Mouse (Mus musculus) spleen, embryonic (tissue): ENCODE measurements around the gene Gm13090.

ENCODE experiments used
- CTCF ChIA-PET: fragments of 350-600 bp; sonication (Branson Sonifier 250); formaldehyde crosslinking; loops from one replicate; lab custom pipeline; 2022; lab: Charles Lee

Gene Gm13090

DNA sequence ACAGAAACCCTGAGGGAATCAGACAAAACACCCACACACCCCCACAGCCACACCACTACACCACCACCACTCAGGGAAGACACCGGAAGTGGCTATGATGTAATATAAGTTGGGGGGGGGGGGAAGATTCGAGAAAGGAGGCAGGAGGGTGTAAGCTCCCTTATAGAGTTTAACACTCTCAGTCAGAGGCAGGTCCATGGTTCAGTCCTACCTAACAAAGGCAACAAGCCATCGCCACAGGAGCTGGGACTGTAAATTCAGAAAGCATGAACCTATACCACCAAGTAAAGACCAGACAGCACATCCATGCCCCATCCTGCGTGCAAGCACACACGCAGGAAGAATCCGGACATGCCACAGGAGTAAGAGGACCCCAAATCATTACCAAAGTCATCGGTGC lies at the start of gene Gm13090:
Gene Gm13090 (plus strand): TSS at position 301 of the 400 bp plus-strand sequence.
- CTCF ChIA-PET: no interaction called here

- CTCF ChIA-PET: no interaction called here
These were observed 47.9 kb upstream of the Gm13090 start for GRCm38 (mm10) chr4:151041506-151041905.

- CTCF ChIA-PET: no interaction called here
These were observed 46.1 kb upstream of the Gm13090 start for GRCm38 (mm10) chr4:151043281-151043680.

- CTCF ChIA-PET: no interaction called here
These were observed 45.1 kb upstream of the Gm13090 start, which contains the start of gene Per3 for GRCm38 (mm10) chr4:151044037-151044943. Per3 (minus strand) TSS chr4:151044665.

GRCm38 (mm10) chr4:151044944-151045570 lies 44.3 kb upstream of the Gm13090 start:
- CTCF ChIA-PET: no interaction called here

GRCm38 (mm10) chr4:151046524-151046923 lies 42.8 kb upstream of the Gm13090 start:
- CTCF ChIA-PET: no interaction called here

- CTCF ChIA-PET: no interaction called here
These were observed 38.2 kb upstream of the Gm13090 start for GRCm38 (mm10) chr4:151051162-151051561.

DNA sequence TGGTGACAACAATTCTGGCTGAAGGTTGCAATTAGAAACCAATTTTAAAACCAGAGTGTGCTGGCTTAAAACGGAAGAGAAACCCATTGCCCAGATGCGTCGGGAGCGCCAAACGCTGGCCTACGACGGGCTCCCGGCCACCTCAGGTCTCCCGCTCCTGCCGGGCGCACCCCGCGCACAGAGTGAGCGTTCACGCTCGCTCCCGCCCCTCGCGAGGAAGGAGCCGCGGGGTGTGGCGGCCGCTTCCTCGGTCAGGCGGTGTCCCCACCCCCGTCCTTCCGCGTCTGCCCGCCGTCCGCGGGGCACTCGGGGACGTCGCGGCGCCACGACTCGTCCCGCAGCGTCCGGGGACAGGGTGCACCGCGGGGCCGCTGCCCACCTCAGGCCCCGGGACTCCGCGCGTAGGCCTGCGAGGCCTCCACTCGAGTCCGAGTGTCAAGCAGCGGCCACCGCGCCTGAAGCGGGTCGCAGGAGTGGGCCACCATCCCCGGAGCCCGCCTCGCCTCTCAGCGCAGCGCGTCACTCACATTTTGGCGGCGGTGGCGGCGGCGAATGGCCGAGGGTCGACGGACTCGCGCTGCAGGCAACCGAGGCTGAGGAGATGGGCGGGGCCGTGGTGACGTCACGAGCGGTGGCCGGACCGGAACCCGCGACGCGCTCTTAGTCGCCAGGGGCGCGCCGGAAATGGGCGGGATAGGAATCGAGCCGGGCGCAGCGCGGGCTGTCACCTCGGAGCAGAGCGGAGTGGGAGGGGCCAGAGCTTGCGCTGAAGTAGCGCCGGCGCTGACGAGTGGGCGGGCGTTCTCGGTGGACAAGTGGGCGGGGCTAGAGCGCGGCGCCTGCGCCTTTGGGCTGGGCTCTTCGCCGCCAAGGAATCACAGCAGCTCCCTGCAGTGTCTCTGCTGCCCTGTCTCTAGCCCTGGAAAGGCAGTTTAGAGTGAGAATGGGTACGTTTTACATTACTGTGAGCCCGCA lies 31.7 kb upstream of the Gm13090 start, which contains the start of gene Vamp3:
Gene Vamp3 (minus strand): TSS at position 617 of the 975 bp plus-strand sequence.
- CTCF ChIA-PET: no interaction called here

- CTCF ChIA-PET: no interaction called here
These were observed 30.7 kb upstream of the Gm13090 start for GRCm38 (mm10) chr4:151058634-151059033.

- CTCF ChIA-PET: interaction anchor here (0.7 kb wide), 1 partner anchor 764 kb away, joined by 12 read pairs; no protein-coding TSS in a partner anchor
These were observed 29.8 kb upstream of the Gm13090 start for GRCm38 (mm10) chr4:151059566-151059965.

- CTCF ChIA-PET: no interaction called here
These were observed 20.6 kb upstream of the Gm13090 start for GRCm38 (mm10) chr4:151068751-151069150.

GRCm38 (mm10) chr4:151070962-151071361 lies 18.4 kb upstream of the Gm13090 start:
- CTCF ChIA-PET: no interaction called here

DNA sequence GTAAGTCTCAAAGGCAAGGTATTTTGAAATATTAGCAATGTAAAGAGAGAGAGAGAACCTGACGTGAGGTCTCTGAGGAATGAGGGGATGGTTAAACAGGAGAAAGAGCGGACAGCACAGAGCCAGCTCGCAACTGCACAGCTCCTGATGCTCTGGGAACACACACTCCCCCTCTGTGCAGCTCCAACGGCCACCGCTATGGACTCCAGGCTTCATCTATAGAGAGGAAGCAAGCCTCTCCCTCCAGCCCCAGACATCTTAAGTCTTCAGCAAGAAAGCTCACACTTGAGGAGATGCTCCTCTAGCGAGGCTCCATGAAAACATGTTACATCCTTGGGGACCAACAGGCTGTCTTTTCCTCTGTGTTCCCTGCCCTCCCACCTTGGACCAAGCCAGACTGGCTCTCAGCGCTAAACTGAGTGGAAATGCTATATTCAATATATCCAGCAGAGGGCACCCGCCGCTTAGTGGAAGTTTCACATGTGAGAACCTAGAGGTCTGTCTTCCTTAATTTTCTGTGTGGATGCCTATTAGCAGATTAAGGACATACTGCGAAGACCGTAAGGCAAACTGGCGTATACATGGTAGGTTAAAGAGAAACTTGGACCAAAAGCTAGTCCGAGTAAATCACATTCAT lies 16.1 kb upstream of the Gm13090 start:
- CTCF ChIA-PET: no interaction called here

DNA sequence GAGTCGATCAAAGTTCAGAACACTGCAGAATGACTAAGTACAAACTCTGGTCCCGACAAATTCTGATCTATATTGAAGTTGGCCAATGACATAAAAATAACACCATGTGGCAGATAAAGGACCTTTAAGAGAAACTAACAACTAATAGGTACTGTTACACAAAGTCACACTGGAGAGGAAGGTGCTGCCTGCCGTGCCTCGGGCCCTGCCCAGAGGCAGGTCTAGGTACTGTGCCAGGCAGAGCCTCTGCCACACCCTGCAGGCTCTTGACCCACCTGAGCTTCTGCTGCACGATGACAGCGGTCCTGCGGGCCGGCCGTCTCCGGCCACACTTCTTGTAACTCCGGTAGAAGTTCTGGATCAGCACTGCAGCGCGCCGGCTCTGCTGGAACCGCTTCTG lies 14.6 kb upstream of the Gm13090 start:
- CTCF ChIA-PET: no interaction called here

DNA sequence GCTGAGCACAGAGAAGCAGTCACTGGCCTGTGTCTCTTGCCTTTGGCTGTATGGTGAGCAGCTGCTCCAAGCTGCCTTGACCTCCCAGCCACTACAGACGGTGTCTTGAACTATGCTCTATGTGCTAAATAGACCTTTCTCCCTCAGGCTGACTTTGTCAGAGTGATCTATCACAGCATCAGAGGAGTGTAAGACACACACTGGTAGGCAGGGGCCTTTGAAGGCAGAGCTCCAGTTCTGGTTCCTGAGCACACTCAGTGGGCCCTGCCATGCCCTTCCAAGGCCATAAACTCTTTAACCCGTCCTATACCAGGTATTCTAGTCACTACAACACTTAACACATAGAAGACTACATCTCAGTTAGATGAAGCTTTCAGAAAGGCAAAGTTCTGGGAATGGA lies 8.0 kb upstream of the Gm13090 start:
- CTCF ChIA-PET: no interaction called here

- CTCF ChIA-PET: no interaction called here
These were observed 7.4 kb upstream of the Gm13090 start for GRCm38 (mm10) chr4:151081977-151082376.

DNA sequence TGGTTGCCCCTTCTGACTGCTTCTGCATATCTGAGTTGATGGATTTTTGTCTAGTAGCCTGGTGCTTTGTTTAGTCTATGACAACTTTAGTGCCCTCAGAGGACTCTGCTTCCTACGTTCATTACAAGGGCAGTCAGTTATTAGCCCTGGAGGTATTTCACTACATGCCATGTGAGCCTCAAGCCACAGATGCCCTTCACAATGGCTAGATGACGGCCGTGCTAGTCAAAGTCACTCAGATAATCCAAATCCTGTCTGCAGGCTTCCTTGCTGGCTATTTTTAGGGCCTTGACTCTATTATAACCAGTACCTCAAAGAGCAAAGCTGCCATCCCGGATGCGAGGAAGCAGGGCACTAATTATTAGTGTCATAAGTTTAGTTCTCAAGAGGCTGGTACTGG lies 6.3 kb upstream of the Gm13090 start:
- CTCF ChIA-PET: no interaction called here

DNA sequence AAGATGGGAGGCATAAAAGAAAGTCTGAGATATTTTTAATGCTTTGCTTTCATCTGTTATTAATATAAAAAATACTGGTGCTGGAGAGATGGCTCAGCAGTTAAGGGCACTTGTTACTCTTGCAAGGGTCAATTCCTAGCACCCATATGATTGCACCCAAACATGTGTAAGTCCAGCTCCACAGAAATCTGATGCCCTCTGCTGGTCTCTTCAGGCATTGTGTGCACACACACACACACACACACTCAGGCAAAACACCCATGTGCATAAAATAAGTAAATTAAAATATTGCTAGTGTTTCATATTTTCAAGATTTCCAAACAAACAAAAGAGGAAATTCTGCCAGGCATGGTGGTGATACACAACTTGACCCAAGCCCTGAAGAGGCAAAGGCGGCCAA lies 2.0 kb upstream of the Gm13090 start:
- CTCF ChIA-PET: no interaction called here

- CTCF ChIA-PET: no interaction called here
These were observed 551 bp upstream of the Gm13090 start for GRCm38 (mm10) chr4:151088819-151089218.

DNA sequence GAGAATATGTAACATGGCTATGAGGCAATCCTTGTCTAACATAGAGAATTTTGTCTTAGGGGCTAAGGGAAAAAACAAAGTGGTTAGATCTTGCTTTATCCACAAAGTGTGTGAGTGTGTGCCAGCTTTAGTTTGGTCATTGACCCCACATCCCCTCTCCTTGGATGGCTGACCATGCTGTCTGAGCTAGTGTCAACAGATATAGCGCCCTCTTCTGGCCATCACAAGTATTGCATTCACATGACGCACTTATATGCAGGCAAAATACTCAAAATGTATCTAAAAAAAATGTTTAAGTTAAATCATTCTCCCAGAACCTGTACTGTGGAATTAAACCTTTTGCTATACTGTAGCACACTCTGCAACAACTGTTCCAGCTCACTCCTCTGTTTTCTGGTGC lies 5.8 kb downstream of the Gm13090 start:
- CTCF ChIA-PET: no interaction called here
